Mouse (Mus musculus) G1E (cell line): Measurements from ENCODE around the gene Teddm3.
"Not testable (repeated sequence)": the region's sequence is repeated elsewhere in the genome, so short reads cannot be mapped to it uniquely, and the experiment has no call there.

ENCODE experiments used
- CTCF ChIP-seq: IDR thresholded peaks from 2 replicates; pipeline ENCODE4 v1.5.1; 2012; ENCODE audit warnings: low read depth, low read length, inconsistent platforms, mixed read lengths
- GATA1 ChIP-seq: IDR thresholded peaks from 2 replicates; pipeline ENCODE4 v1.6.1; 2012; ENCODE audit warnings: borderline replicate concordance, low read length, inconsistent platforms, mixed read lengths

DNA sequence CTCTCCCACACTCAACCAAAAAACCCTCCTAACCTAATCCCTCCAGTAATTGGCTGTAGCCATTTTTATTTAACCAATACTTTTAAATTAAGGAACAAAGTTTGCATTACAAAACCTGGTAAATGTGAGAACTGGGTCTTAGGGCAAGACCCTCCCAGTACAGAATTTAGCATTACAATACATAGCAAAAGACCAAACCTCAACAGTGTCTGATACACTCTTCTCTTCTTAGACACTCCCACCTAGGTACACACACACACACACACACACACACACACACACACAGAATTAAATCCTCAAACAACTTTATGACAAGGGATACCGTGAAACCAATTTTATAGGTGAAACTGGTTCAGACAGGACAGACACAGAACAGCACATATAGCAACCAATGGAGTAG, 5.4 kb upstream of the Teddm3 start:
- TF ChIP-seq CTCF, GATA1: not testable (repeated sequence)
